Mouse (Mus musculus) embryonic facial prominence, embryonic 11.5 days (tissue): ENCODE measurements at regions not wholly inside any gene's neighbourhood (a gene's known extent, or its start where the extent isn't known, plus 50 kb on each side); places are given as distances from the start of the nearest gene placed in this dataset.
"Not testable (repeated sequence)": the region's sequence is repeated elsewhere in the genome, so short reads cannot be mapped to it uniquely, and the experiment has no call there.

Experiments
- ATAC-seq: fragments of 200-750 bp; cut with Nextera tagmentation; replicated peaks from 2 replicates; pipeline ENCODE4 v1.8.0; 2017; ENCODE audit warnings: low read depth; ENCODE audit not compliant: insufficient number of reproducible peaks, low FRiP score, low TSS enrichment
- DNase-seq: peaks from one replicate; pipeline ENCODE4 v3.0.0-alpha.2; 2015; ENCODE audit warnings: low spot score
- H3K27ac ChIP-seq: fragments of 300-500 bp; sonication (generic); replicated peaks from 2 replicates; pipeline ENCODE4 v1.5.1; 2014; ENCODE audit warnings: mild to moderate bottlenecking, low read depth, low read length, control low read depth
- H3K27me3 ChIP-seq: fragments of 300-500 bp; sonication (generic); 2 replicates; pipeline ENCODE4 v1.6.1; 2014; ENCODE audit warnings: mild to moderate bottlenecking, low read length, moderate library complexity, mixed read lengths; ENCODE audit not compliant: control insufficient read depth, insufficient read depth
- H3K36me3 ChIP-seq: fragments of 300-500 bp; sonication (generic); replicated peaks from 2 replicates; pipeline ENCODE4 v1.6.1; 2014; ENCODE audit warnings: low read depth, mild to moderate bottlenecking, low read length, moderate library complexity, mixed read lengths; ENCODE audit not compliant: control insufficient read depth, insufficient read depth
- H3K4me1 ChIP-seq: fragments of 300-500 bp; sonication (generic); 2 replicates; pipeline ENCODE4 v1.6.1; 2014; ENCODE audit warnings: low read length, mixed read lengths; ENCODE audit not compliant: control insufficient read depth, insufficient read depth
- H3K4me2 ChIP-seq: fragments of 300-500 bp; sonication (generic); 2 replicates; pipeline ENCODE4 v1.6.1; 2014; ENCODE audit warnings: low read depth, mild to moderate bottlenecking, control low read depth, low read length, moderate library complexity
- H3K4me3 ChIP-seq: fragments of 300-500 bp; sonication (generic); 2 replicates; pipeline ENCODE4 v1.5.1; 2014; ENCODE audit warnings: low read depth, low read length, control low read depth
- H3K9ac ChIP-seq: fragments of 300-500 bp; sonication (generic); replicated peaks from 2 replicates; pipeline ENCODE4 v1.6.1; 2014; ENCODE audit warnings: mild to moderate bottlenecking, control low read depth, low read length
- H3K9me3 ChIP-seq: fragments of 300-500 bp; sonication (generic); replicated peaks from 2 replicates; pipeline ENCODE4 v1.6.1; 2016; ENCODE audit warnings: mild to moderate bottlenecking, low read length, inconsistent platforms, mixed read lengths; ENCODE audit not compliant: control insufficient read depth
- WGBS: fragments of 180-500 bp; shearing (Covaris S2); extraction: QIAGEN DNeasy Blood & Tissue Kit; methylation state at CpG from one replicate; pipeline ENCODE4 v1.1.7; 2014; 5-methylcytosine and 5-hydroxymethylcytosine counted together

DNA sequence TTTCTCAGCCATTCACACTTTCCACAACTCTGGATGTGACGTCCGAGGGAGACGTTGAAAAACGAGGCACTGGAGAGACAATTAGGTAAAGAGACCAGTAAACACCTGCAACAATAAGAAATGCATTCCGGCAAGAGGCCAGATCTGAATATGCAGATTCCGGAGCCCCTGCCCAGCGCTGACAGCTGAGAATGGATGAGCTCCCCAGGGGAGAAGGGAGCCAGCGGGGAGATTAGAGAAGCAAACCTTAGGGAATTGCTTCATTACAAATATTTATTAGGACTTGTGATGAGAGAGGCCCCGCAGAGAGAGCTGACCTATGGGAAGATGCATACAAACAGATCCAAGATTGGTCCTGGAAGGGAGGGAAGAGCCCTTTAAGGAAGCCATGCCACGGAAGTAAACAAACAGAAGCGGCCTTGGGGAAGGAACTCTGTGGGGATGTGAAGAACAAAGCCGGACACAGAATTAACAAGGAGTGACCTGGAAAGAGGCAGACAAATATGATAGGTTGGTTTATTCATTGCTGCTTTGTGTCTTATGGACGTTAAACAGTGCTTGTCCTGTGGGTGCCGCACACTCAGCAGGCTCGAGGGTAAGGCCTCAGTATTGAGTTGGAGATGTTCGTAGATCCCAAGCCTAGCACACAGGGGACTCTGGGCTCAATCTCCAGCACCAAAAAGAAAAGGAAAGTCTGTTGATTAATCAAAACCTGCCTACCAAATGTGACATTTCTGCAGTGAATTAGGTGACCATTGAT, 121.7 kb upstream of the Nebl start:
- no peak overlapping the region for H3K9ac ChIP-seq
- H3K4me2 ChIP-seq, result no peak overlapping the region; the same call in 1 of the 2 replicates
- DNase-seq, result no peak
- ATAC-seq, result no peak
- no peak overlapping the region for H3K4me3 ChIP-seq
- 8% methylated on average over 16 of the region's 16 CpGs for WGBS
- no peaks in the 10 kb centered on the region for H3K36me3 ChIP-seq
- H3K4me1 ChIP-seq, result no peaks in the 10 kb centered on the region
- no peaks in the 10 kb centered on the region for H3K9me3 ChIP-seq
- H3K27me3 ChIP-seq, result no peaks in the 10 kb centered on the region
- H3K27ac ChIP-seq, result no peak overlapping the region

DNA sequence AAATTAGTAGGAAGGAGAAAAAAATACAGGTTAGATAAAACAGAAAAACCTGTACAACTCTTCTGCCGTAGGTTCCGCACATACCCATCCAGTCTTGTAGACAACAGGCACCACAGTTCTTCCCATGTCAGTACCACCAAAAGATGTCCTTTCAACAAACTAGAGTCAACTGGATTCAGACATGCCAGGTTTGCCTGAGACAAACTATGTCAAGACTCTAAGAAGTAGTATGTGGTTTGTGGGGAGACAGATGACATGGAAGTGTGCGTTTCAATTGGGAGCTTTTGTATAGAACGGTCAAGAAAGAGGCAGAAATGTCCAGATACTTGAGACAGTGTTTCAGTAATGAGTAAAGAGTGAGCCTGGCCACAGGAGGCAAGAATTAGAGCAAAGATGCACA, 119.5 kb upstream of the Nebl start:
- H3K9ac ChIP-seq, result no peak overlapping the region
- H3K4me1 ChIP-seq, result no peaks in the 10 kb centered on the region
- no peaks in the 10 kb centered on the region for H3K36me3 ChIP-seq
- no peaks in the 10 kb centered on the region for H3K9me3 ChIP-seq
- H3K27me3 ChIP-seq, result no peaks in the 10 kb centered on the region
- ATAC-seq (no peak), DNase-seq (no peak)
- no peak overlapping the region for H3K4me3 ChIP-seq
- WGBS, result 92% methylated on average over 4 of the region's 4 CpGs
- H3K4me2 ChIP-seq, result no peak overlapping the region
- H3K27ac ChIP-seq, result no peak overlapping the region

DNA sequence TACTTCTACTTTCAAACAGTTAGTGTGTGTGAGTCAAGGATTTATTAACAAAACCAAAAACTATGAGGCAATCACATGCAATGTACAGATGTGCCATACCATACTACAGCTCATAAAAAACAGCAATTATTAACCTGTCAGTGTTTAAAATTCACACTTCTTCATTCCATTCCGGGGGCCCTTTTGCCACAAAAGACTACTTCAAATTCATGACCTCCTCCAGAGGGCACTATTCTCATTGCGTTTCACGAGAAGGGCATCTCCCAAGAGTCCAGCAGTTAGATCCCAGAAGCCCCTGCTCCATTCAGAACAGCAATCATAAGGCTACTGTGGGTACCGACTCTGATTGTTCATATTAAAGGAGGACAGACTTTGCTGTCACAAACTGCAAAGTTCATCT, 118.0 kb upstream of the Nebl start:
- H3K4me2 ChIP-seq, result no peak overlapping the region
- no peaks in the 10 kb centered on the region for H3K27me3 ChIP-seq
- WGBS, result 32% methylated on average over 4 of the region's 4 CpGs
- DNase-seq (no peak), ATAC-seq (no peak)
- H3K27ac ChIP-seq, result no peak overlapping the region
- H3K4me1 ChIP-seq, result no peaks in the 10 kb centered on the region
- H3K36me3 ChIP-seq, result no peaks in the 10 kb centered on the region
- H3K9ac ChIP-seq, result no peak overlapping the region
- no peaks in the 10 kb centered on the region for H3K9me3 ChIP-seq
- H3K4me3 ChIP-seq, result no peak overlapping the region

DNA sequence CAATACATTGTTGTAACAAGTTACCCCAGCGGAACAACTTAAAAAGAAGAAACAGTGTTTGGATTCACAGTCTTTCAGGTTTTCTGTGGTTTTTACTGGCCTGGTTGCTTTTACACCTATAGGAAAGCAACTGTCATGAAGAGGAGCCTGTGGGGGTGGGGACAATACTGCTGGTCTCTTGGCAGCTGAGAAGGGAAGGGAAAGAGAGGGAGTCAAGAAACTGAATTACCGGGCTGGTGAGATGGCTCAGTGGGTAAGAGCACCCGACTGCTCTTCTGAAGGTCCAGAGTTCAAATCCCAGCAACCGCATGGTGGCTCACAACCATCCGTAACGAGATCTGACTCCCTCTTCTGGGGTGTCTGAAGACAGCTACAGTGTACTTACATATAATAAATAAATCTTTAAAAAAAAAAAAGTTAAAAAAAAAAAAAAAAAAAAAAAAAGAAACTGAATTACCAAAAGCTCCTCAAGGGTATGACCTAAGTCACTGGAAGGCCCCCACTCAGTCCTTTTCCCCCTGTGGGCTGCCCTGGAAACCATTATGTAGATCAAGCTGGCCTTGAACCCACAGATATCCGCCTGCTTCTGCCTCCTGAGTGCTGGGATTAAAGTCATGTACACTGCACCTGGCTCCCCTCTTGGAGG, 114.3 kb upstream of the Nebl start:
- not testable (repeated sequence) for ATAC-seq, H3K9ac ChIP-seq, H3K27ac ChIP-seq, H3K4me3 ChIP-seq, H3K27me3 ChIP-seq, H3K9me3 ChIP-seq, H3K4me1 ChIP-seq, DNase-seq, H3K4me2 ChIP-seq, H3K36me3 ChIP-seq
- WGBS, result 85% methylated on average over 5 of the region's 7 CpGs

DNA sequence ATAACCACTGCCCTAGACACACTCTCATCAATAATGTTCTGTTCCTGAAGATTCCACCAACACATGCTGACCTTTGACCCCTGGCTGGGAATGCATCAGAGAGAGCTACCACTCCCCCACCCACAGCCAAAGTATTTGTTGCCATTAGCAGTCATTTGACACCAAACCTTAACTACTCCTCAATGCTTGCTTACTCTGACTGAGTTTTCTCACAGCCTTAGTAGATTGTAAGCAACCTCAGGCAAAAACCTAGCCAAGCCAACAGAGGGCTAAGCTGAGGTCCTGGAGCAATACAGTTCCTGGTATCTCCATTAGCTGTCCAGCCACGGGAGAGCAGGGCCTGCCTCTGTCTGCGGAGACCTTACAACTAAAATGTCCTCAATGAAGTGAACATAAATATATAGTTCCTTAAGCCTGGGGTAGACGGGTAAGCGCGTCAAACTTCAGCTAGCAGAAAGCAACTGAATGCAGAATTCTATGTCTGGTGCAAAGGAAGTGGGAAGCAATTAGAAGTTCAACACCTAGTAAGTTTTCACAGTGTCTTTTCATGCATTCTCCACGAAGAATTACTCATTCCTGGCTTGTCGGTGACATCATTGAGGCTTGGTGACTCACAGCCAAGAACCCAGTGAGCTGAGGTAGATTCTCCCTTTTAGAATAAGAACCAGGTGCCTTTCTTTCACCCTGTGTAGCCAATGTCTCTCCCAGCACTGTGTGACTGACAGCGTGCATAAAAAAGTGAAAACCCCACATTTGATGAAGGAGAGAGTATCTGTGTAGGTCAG, 113.6 kb upstream of the Nebl start:
- H3K4me1 ChIP-seq, result no peaks in the 10 kb centered on the region
- H3K9me3 ChIP-seq, result no peaks in the 10 kb centered on the region
- ATAC-seq, result no peak
- H3K4me2 ChIP-seq, result no peak overlapping the region
- H3K36me3 ChIP-seq, result no peaks in the 10 kb centered on the region
- WGBS, result 71% methylated on average over 8 of the region's 8 CpGs
- no peak overlapping the region for H3K9ac ChIP-seq
- no peak overlapping the region for H3K4me3 ChIP-seq
- no peak for DNase-seq
- no peaks in the 10 kb centered on the region for H3K27me3 ChIP-seq
- no peak overlapping the region for H3K27ac ChIP-seq

DNA sequence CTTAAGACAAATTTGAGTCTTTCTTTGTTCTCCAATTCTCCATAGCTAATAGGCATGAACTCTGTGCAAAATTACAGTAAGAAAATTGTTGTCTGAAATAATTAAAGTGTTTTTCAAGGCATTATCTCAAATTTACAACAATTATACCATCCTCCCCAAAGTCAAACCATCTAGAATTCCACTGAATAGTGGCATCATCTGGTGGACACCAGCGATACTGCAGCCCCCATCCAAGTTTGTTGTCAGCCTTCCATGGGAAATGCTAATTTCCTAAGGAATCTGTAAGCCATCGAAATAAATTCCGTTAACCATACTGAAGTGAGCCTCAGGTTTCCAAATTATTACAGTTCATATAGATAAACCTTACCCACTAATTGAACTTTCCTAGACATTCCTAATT, 110.7 kb upstream of the Nebl start:
- Histone ChIP-seq H3K9ac (no peak overlapping the region), H3K4me2 (no peak overlapping the region), H3K36me3 (no peaks in the 10 kb centered on the region), H3K4me3 (no peak overlapping the region), H3K4me1 (no peaks in the 10 kb centered on the region), H3K27ac (no peak overlapping the region), H3K9me3 (no peaks in the 10 kb centered on the region), H3K27me3 (no peaks in the 10 kb centered on the region)
- WGBS, result 48% methylated on average over 3 of the region's 3 CpGs
- DNase-seq, result peak; percentile 54
- no peak for ATAC-seq

DNA sequence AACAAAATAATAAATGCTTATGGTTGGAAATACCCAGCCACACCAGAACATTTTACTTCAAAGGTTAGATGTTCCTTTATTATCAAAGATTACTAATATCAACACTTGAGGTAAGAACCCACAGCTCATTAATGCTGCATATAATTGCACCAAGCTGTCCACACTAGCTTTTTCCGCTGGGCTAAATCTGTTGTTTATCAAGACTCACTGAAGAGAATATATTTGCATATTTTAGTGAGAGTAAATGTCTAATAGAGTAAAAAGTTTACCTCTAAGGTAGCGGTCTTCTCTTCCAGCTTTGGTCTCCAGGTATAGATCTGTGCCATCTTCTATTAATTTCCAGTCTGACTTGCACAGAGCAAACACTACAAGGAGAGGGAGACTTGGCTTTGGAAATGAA, 110.3 kb upstream of the Nebl start:
- ATAC-seq (no peak), DNase-seq (no peak)
- no peaks in the 10 kb centered on the region for H3K27me3 ChIP-seq
- H3K36me3 ChIP-seq, result no peaks in the 10 kb centered on the region
- H3K4me3 ChIP-seq, result no peak overlapping the region
- no peaks in the 10 kb centered on the region for H3K9me3 ChIP-seq
- H3K4me2 ChIP-seq, result no peak overlapping the region
- H3K4me1 ChIP-seq, result no peaks in the 10 kb centered on the region
- no peak overlapping the region for H3K27ac ChIP-seq
- H3K9ac ChIP-seq, result no peak overlapping the region
- 78% methylated on average over 2 of the region's 2 CpGs for WGBS

DNA sequence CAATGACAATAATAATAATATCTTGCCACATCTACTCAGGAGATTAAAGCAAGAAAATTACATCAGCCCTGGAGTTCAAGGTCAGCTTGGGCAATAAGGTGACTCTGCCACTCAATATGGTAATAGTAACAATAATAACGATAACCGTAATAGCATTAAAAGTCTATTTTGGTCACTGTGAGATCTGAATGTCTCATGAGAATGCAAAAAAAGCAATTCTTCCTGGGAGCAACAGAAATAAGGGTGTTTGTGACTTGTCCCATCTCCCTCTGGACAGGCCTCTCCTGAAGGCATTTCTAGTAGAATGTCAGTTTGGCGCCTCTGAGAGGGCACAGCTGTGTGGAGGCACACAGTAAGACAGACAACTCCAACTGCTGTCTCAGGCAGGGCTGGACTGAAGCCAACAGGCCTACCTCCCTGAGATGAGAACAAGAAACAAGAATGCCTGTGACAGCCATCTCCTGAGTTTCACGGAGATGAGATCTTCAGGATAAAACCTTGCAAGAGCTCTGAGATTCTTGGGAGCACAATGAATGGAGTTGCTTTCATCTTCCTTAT, 109.8 kb upstream of the Nebl start:
- Histone ChIP-seq H3K9ac (no peak overlapping the region), H3K4me1 (no peaks in the 10 kb centered on the region), H3K4me3 (no peak overlapping the region), H3K27me3 (no peaks in the 10 kb centered on the region), H3K9me3 (no peaks in the 10 kb centered on the region), H3K27ac (no peak overlapping the region), H3K36me3 (no peaks in the 10 kb centered on the region), H3K4me2 (no peak overlapping the region)
- no peak for DNase-seq
- WGBS, result 81% methylated on average over 4 of the region's 4 CpGs
- no peak for ATAC-seq
